Mouse (Mus musculus): ENCODE data around the gene 9230112D13Rik.
A peak's percentile ranks its signal among the peaks of the same experiment; 100 is the strongest.

Gene 9230112D13Rik

DNA sequence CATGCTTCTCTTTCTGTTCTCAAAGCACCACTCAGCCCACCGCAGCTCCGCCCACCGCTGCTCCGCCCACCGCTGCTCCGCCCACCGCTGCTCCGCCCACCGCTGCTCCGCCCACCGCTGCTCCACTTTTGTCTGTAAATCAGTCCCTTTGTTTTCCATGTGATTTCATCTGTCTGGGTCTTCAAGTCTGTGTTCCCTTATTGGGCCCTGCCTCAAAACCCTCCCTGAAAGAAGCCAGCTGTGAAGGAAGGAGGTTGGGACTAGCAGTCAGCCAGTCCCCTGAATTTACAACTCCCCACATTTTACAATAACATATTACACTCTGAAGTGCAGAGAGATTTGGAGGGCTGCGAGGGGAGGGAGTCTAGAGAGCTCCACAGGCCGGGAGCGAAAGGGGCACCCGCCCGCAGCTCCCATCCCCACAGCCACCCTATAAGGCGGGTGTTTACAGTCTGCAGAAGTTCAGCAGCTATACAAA lies 18.1 kb upstream of the 9230112D13Rik start:
- peak; percentile 79 to 81 for DNase-seq

GRCm38 (mm10) chr14:34535883-34536282 lies 13.3 kb upstream of the 9230112D13Rik start:
- no peak for DNase-seq

DNA sequence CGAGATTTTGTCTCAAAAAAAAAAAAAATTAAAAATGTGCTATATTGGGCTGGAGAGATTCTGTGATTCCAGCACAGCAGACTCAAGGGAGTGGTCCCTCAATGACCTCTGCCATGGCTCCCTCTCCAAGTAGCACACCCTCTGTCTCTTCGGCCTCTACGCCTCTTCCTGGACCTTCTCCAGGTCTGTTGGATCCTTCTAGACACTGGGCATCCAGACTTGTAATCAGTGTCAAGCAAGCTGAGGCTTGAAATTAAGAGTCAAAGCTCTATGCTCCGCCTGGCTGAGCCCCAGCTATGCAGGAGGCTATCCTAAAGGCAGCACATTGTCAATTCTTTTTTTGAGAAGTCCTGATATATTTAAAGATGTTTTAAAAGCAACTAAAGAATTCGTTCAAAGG lies 10.9 kb upstream of the 9230112D13Rik start:
- no peak for DNase-seq

DNA sequence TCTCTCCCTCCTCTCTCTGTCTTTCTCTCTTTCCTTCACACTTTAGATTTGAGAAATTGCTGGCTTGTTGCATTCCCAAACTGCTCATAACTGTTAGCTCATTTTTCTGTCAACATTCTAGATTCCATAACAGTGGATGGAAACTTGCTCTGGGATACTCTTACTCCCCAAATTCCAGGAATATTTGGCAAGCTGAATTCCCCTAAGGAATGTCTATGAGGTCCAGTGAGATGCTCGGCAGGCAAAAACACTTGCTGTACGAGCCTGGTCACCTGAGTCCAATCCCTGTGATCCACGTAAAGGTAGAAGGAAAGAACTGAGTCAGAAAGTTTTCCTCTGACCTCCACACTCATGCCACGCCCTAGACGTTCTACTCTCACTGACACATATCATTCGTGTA lies 9.9 kb upstream of the 9230112D13Rik start:
- DNase-seq = no peak

GRCm38 (mm10) chr14:34528804-34529203 lies 6.2 kb upstream of the 9230112D13Rik start:
- DNase-seq = no peak

GRCm38 (mm10) chr14:34517959-34518544 lies 4.5 kb downstream of the 9230112D13Rik start:
- DNase-seq = no peak

DNA sequence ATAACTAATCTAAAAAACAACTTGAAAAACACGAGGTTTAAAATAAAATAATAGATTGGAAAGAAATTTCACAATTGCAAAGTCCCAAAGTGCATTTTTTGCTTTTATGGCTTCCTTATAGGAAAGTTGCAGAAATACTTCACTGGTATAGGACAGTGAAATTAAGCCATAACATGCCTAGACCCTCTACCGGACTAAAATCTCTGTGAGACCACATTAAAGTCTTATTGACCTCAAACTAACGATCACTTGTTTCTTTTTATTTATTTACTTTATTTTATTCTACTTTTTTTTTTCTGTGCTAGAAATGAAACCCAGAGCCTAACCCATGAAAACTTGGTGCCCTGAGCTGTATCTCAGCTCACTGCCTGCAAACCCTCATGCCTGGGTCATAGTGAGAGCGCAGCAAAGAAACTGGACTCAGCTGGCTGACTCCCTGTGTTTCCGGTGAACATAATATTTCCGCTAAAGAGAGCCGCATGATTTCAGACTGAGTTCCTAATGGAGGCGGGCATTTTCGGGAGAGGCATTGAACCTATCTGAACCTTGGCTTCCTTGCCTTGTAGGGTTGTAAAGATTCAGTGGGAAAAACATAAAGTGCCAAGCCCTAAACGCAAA lies 5.5 kb downstream of the 9230112D13Rik start:
- DNase-seq = no peak

DNA sequence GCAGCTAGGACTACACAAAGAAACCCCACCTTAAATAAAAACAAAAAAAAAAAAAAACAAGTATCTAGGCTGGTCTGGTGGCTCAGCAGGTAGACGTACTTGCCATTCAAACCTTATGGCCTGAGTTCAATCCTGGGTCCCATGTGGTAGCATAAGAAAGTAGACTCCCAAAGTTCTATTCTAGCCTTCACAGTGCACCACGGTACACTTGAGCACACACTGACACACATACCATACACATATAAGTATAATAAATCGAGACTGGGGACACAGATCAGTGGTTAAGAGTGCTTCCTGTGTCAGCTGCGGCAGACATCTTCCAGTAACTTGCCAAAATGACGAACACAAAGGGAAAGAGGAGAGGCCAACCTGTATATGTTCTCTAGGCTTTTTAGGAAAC lies 6.7 kb downstream of the 9230112D13Rik start:
- DNase-seq = no peak

DNA sequence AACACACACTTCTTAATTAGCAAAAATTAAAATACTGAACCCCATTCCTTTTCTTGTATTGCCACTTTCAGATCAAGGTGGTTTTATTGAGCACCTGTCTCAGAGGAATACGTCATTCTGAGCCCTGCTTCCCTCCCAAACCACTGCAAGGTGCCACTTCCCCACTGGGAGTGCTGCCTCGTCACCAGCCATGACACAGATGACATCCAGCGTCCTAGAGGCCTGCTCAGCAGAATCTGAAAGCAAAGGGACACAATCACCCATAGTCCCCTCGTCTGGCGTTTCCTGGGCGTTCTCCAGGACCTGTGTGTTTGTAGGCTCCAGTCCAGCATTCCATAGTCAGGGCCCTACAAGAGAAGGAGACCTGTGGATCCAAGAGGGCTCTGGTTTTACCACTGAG lies 8.5 kb downstream of the 9230112D13Rik start:
- peak in 1 of 2 experiments; percentile 34 for DNase-seq

DNA sequence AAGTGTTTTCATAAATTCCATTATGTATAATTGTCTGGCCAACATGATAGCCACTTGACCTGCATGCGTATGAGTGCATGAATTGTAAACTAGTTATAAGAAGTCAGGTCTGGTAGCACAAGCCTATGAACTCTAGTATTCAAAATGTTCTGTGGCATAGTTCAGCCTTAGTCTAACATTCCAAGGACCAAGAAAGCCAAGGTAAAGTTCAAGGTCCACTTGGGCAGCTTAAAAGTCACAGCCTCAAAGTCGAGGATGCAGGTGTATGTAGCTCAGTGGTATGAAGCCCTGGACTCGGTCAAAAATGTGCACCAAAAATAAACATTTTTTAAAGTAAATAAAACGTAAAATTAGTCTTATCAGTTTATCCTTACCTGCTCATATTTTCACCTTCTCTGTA lies 10.0 kb downstream of the 9230112D13Rik start:
- no peak for DNase-seq

GRCm38 (mm10) chr14:34511901-34512300 lies 10.7 kb downstream of the 9230112D13Rik start:
- DNase-seq = peak; percentile 34 to 58

GRCm38 (mm10) chr14:34508842-34509439 lies 13.7 kb downstream of the 9230112D13Rik start:
- DNase-seq = no peak

DNA sequence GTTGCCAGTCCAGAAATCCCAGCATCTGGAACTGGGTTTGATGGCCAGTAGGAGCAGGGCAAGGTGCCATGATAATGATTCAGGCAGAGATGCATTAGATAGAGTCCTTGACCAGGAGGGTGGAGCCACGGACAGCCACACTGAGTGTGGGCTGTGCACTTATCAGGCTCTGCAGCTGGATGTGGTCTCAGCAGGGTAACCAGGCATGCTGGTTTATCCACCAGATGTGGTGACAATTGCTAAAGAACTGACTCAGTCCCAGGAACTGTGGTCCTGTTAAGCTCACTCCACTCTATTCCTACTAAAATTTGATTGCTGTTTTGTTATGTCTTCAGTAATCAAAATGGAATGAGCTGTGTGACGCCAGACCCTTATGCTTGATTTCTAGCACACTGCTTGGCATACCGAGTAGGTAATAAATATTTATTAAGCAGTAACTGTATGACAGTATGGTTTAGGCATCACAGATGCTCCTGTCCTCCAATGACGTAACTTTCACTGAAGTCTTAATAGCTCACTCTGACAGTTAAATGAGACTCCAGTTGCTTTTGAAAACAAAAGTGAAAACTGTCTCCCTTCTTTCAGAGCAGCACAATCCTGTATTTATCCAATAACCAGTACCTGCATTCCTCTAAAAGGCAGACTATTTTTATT lies 14.3 kb downstream of the 9230112D13Rik start:
- DNase-seq = no peak

DNA sequence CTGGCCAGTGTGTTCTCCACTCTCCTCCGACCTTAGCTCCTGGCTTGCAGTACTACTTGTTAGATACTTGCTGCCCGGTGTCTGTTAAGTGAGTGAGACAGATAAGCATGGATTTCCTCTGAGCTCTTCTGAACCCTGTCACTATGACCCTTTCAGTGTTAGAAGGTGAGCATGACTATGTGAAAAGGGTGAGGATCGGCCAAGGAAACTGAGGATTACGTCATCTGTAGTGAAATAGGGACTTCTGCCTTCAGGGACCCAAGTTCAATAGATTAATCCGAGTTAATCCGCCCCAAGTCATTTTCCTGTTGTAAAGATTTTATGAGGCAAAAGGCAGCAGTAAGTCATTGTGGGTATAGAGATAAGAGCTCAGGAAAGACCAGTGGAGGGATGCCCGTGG lies 17.3 kb downstream of the 9230112D13Rik start:
- DNase-seq = no peak

DNA sequence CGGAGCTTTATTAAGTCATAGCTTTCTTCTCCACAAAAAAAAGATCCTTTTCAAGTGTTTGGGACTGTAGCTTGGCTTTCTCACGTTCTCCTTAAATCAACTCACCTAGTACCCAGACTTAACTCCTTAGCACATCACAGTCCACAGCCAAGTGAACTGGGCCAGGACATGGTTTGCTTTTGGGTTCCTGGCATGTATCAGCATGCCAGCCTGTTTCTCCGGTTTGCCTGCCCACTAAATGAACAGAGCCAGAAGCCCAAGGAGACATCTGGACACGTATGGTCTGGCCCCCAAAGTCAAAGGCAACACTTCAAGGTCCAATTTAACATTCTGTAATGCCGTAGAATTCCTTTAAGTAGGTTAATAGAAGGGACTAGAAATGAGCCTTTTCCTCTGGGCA lies 18.2 kb downstream of the 9230112D13Rik start:
- no peak for DNase-seq

- no peak for DNase-seq
Observed at GRCm38 (mm10) chr14:34503759-34504158, 18.8 kb downstream of the 9230112D13Rik start.

DNA sequence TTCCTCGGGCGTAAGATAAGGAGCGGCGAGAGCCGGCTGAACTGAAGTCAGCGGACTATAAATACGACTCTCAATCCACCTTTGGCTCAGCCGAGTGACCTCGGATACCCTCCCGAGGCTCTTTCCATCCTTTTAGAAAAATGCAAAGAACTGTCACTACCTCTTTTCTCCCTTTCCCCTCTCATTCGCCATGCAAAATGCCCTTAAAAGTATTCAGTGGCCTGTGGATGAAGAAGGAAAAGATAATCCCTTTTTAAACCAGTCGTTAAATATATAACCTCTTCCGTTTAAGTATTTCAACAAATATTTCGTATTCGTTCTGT lies 19.3 kb downstream of the 9230112D13Rik start, which contains the start of gene Bmpr1a:
Gene Bmpr1a (minus strand): TSS at position 17 of the 323 bp plus-strand sequence.
- no peak for DNase-seq

- DNase-seq = peak; percentile 89 to 94
Observed at GRCm38 (mm10) chr14:34502475-34503324, 19.9 kb downstream of the 9230112D13Rik start.

DNA sequence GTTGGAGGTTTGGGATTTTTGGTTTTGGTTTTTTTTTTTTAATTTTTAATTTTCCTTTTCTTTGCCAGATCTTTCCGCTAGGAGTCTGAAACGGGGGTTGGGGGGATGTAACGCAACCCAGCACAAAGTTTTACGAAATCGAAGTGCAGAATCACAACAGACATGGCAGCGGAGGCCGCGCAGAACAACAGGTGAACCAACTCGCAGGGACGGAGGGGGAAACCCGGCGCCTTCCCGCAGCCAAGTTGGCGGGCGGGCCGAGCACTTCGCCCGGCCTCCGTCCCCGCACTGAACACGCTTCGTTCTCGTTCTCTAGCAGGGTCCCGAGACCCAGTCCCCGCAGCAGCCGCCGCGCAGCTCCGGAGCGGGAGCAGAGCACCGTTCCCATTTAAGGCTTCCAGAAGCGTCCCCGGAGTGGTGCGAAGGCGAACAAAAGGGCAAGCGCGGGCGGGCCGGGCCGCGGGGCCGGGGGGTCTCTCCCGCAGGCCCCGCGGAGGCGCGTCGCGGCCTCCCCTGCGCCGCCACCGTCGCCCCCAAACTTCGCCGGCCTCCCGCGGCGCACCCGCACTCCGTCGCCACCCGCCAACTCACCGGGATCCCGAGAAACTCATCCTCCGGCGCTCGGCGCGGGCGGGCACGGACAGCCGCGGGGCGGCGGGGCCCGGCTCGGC lies 20.7 kb downstream of the 9230112D13Rik start:
- peak; percentile 51 to 55 for DNase-seq

- no peak for DNase-seq
Observed at GRCm38 (mm10) chr14:34501447-34501803, 21.2 kb downstream of the 9230112D13Rik start.

DNA sequence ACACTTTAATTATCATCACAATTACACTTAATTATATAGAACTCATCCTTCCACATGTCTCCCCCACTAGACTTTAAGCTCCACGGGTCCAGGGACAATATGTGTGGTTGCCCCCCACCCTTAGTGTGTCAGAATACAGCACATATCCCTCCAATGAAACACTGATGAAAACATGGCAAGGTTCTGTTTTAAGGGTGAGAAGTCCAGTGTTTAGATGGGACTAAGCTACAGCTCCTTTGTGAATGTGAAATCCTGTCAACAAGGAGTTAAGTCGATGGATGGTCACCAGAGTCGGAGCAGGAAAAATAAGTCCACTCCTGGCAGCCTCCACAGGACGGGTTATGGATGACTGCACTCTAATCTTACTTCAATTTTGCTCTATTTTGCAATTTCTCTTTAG lies 22.3 kb downstream of the 9230112D13Rik start:
- DNase-seq = no peak

GRCm38 (mm10) chr14:34499664-34500063 lies 22.9 kb downstream of the 9230112D13Rik start:
- DNase-seq = no peak

Data from lung, postnatal 4 days (tissue).